Mouse (Mus musculus): ENCODE data around the gene Prr5l.

DNA sequence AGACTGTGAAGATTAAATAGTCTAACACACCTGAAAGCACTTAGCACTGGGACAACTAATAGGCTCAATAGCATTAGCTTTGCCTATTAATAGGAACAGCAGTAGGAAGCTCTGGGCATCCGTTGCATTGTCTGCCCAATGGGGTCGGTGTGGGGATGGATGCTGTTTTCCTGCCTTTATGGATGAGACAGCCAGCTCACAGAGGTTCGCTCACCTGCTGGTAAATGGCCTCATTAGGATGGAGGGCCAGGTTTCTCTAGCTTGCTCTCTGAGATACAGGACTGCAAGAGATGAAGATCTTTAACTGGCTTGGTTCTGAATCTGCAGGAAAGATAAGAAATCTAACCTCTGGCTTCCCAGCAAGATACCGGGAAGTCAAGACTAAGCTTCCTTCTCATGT is 19.4 kb upstream of the Prr5l start:
- TF ChIP-seq EP300 (IDR thresholded peaks at IDR 0.05) (no peak), CTCF (IDR thresholded peaks at IDR 0.05) (no peak)
